In the genomic region with DNA sequence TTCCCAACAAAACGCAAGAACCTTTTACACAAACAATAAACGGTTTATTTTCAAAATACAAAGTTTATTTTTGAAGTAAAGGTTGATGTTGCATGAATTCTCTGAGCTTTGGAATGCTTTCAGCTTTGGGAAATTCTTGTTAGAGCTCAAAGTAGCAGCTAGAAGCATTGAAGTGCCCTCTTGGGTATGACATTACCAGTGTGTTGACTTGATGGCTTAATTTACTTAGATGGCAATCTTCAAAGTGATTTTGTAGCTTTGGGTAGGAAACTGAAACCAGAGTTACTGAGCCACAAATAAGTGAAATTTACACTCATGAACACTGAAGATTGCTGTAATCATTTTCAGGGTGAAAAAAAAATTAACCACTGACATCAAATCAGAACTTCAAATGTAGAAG, we compare ENCODE assay signal across 18 mouse cellular contexts.
"Had no signal": no experiment of that assay in that cellular context is flagged by ENCODE, and none has a peak within 500 bp of the region (broad histone marks: within the 10 kb centered on the region; RNA-seq: fewer than 3 reads in every experiment).

No protein-coding gene starts in this region.

- H3K4me1 ChIP-seq: midbrain, embryonic 10.5 days; midbrain, embryonic 13.5 days; midbrain, embryonic 15.5 days; neural tube, embryonic 13.5 days; neural tube, embryonic 15.5 days had no signal

- H3K27ac ChIP-seq: midbrain, embryonic 10.5 days; midbrain, embryonic 13.5 days; midbrain, embryonic 15.5 days; neural tube, embryonic 13.5 days; neural tube, embryonic 15.5 days had no signal

- ATAC-seq: midbrain, embryonic 13.5 days; midbrain, embryonic 15.5 days had no signal

- H3K36me3 ChIP-seq: midbrain, embryonic 10.5 days; midbrain, embryonic 13.5 days; midbrain, embryonic 15.5 days; neural tube, embryonic 13.5 days; neural tube, embryonic 15.5 days had no signal

- H3K9me3 ChIP-seq: midbrain, embryonic 10.5 days; midbrain, embryonic 13.5 days; midbrain, embryonic 15.5 days; neural tube, embryonic 13.5 days; neural tube, embryonic 15.5 days had no signal

- H3K27me3 ChIP-seq: midbrain, embryonic 13.5 days; midbrain, embryonic 15.5 days; neural tube, embryonic 13.5 days; neural tube, embryonic 15.5 days had no signal

- H3K4me2 ChIP-seq: lung, embryonic 14.5 days; midbrain, embryonic 13.5 days; midbrain, embryonic 15.5 days; neural tube, embryonic 13.5 days; neural tube, embryonic 15.5 days had no signal

- H3K9ac ChIP-seq: lung, embryonic 14.5 days; midbrain, embryonic 13.5 days; midbrain, embryonic 15.5 days; neural tube, embryonic 13.5 days; neural tube, embryonic 15.5 days had no signal

- DNase-seq: lung, adult 18-20 months; lung, embryonic 14.5 days; lung, postnatal 10 days; lung, postnatal 4 days; retina, postnatal 1 day; right cerebral cortex, adult 18-20 months; right cerebral cortex, postnatal 25 days; right cerebral cortex, postnatal 4 days; spleen, adult 18-20 months; thymus, adult 18-20 months; thymus, postnatal 14 days; thymus, postnatal 36 days had no signal

- H3K4me3 ChIP-seq: midbrain, embryonic 10.5 days; midbrain, embryonic 13.5 days; midbrain, embryonic 15.5 days; myocyte; neural tube, embryonic 13.5 days; neural tube, embryonic 15.5 days had no signal
